Mouse (Mus musculus) forebrain, embryonic 13.5 days (tissue): Measurements from ENCODE around the gene AC124108.1. TPM values are rescaled to one million over a fixed set of nuclear protein-coding genes. Genes with fewer than 3 reads are reported as not detected.
"Not testable (repeated sequence)": the region's sequence is repeated elsewhere in the genome, so short reads cannot be mapped to it uniquely, and the experiment has no call there.

Experiments used
- ATAC-seq: fragments of 200-750 bp; cut with Nextera tagmentation; 2 replicates; pipeline ENCODE4 v1.8.0; 2017
- H3K27ac ChIP-seq: fragments of 300-500 bp; sonication (generic); 2 replicates; pipeline ENCODE4 v1.5.1; 2015; ENCODE audit warnings: inconsistent platforms, mild to moderate bottlenecking, moderate library complexity
- H3K27me3 ChIP-seq: fragments of 300-500 bp; sonication (generic); 2 replicates; pipeline ENCODE4 v1.6.1; 2015; ENCODE audit warnings: mild to moderate bottlenecking, inconsistent platforms
- H3K36me3 ChIP-seq: fragments of 300-500 bp; sonication (generic); 2 replicates; pipeline ENCODE4 v1.6.1; 2015; ENCODE audit warnings: mild to moderate bottlenecking, inconsistent platforms; ENCODE audit not compliant: poor library complexity, severe bottlenecking
- H3K4me1 ChIP-seq: fragments of 300-500 bp; sonication (generic); 2 replicates; pipeline ENCODE4 v1.6.1; 2015; ENCODE audit warnings: inconsistent platforms
- H3K4me2 ChIP-seq: fragments of 300-500 bp; sonication (generic); 2 replicates; pipeline ENCODE4 v1.6.1; 2015; ENCODE audit warnings: inconsistent platforms, mild to moderate bottlenecking, moderate library complexity
- H3K4me3 ChIP-seq: fragments of 300-500 bp; sonication (generic); 2 replicates; pipeline ENCODE4 v1.5.1; 2015; ENCODE audit warnings: mild to moderate bottlenecking, inconsistent platforms
- H3K9ac ChIP-seq: fragments of 300-500 bp; sonication (generic); 2 replicates; pipeline ENCODE4 v1.6.1; 2015; ENCODE audit warnings: mild to moderate bottlenecking, inconsistent platforms
- H3K9me3 ChIP-seq: fragments of 300-500 bp; sonication (generic); replicated peaks from 2 replicates; pipeline ENCODE4 v1.6.1; 2016; ENCODE audit warnings: inconsistent platforms
- WGBS: fragments of 180-500 bp; shearing (Covaris S2); methylation state at CpG from one replicate; pipeline ENCODE4 v1.1.7; 2015; 5-methylcytosine and 5-hydroxymethylcytosine counted together
- polyA plus RNA-seq: library from polyadenylated mRNA; unstranded; fragments of >200 nt; fragmentation: Nextera tagmentation; extraction: Ambion mirVana; gene quantifications from 2 replicates; pipeline ENCODE4 v1.2.1, GENCODE M21; 2015

The AC124108.1 gene
- polyA plus RNA-seq, 1 experiment from 2014 or later, result 3.4 TPM

GRCm38 (mm10) chr1:132153086-132153690 lies 38.1 kb upstream of the AC124108.1 start:
- Histone ChIP-seq H3K27me3 (no peaks in the 10 kb centered on the region), H3K4me1 (peaks cover 8% of the 10 kb centered on the region), H3K27ac (no peak overlapping the region), H3K9ac (no peak overlapping the region), H3K9me3 (no peaks in the 10 kb centered on the region), H3K4me3 (no peak overlapping the region), H3K4me2 (no peak overlapping the region), H3K36me3 (no peaks in the 10 kb centered on the region)
- 30% methylated on average over 15 of the region's 15 CpGs for WGBS
- ATAC-seq, result no peak

GRCm38 (mm10) chr1:132153691-132154090 lies 37.6 kb upstream of the AC124108.1 start:
- no peak for ATAC-seq
- Histone ChIP-seq H3K27ac (no peak overlapping the region), H3K4me1 (peaks cover 13% of the 10 kb centered on the region), H3K9me3 (no peaks in the 10 kb centered on the region), H3K4me2 (no peak overlapping the region), H3K4me3 (no peak overlapping the region), H3K9ac (no peak overlapping the region), H3K36me3 (no peaks in the 10 kb centered on the region), H3K27me3 (0 out of 2 replicates have a peak, but pooled peaks cover under 1% of the 10 kb centered on the region)
- 13% methylated on average over 8 of the region's 8 CpGs for WGBS

- Histone ChIP-seq H3K4me1 (peaks cover 33% of the 10 kb centered on the region), H3K36me3 (no peaks in the 10 kb centered on the region), H3K27me3 (peaks cover 10% of the 10 kb centered on the region), H3K4me2 (no peak overlapping the region), H3K9ac (no peak overlapping the region), H3K9me3 (no peaks in the 10 kb centered on the region), H3K4me3 (no peak overlapping the region), H3K27ac (no peak overlapping the region)
- peak; percentile 34 for ATAC-seq
- WGBS, result 12% methylated on average over 6 of the region's 6 CpGs
Observed at GRCm38 (mm10) chr1:132155737-132156136, 35.5 kb upstream of the AC124108.1 start.

GRCm38 (mm10) chr1:132157016-132157781 lies 34.1 kb upstream of the AC124108.1 start:
- 22% methylated on average over 14 of the region's 14 CpGs for WGBS
- Histone ChIP-seq H3K36me3 (no peaks in the 10 kb centered on the region), H3K9me3 (no peaks in the 10 kb centered on the region), H3K4me1 (peaks cover 34% of the 10 kb centered on the region), H3K4me3 (no peak overlapping the region), H3K27ac (no peak overlapping the region; the same call in 1 of the 2 replicates), H3K27me3 (peaks cover 10% of the 10 kb centered on the region), H3K9ac (no peak overlapping the region), H3K4me2 (peak overlapping the region; percentile 41)
- ATAC-seq, result peak; percentile 74

GRCm38 (mm10) chr1:132157808-132158207 lies 33.4 kb upstream of the AC124108.1 start:
- peak; percentile 35 for ATAC-seq
- no peak overlapping the region for H3K9ac ChIP-seq
- no peaks in the 10 kb centered on the region for H3K9me3 ChIP-seq
- H3K27me3 ChIP-seq, result peaks cover 10% of the 10 kb centered on the region
- no peaks in the 10 kb centered on the region for H3K36me3 ChIP-seq
- H3K4me3 ChIP-seq, result no peak overlapping the region
- peak overlapping the region; percentile 41 for H3K4me2 ChIP-seq
- H3K4me1 ChIP-seq, result peaks cover 34% of the 10 kb centered on the region
- WGBS, result 24% methylated on average over 7 of the region's 7 CpGs
- no peak overlapping the region; the same call in 1 of the 2 replicates for H3K27ac ChIP-seq

- Histone ChIP-seq H3K4me3 (no peak overlapping the region), H3K4me1 (peaks cover 34% of the 10 kb centered on the region), H3K27me3 (peaks cover 14% of the 10 kb centered on the region), H3K36me3 (no peaks in the 10 kb centered on the region), H3K9me3 (no peaks in the 10 kb centered on the region), H3K27ac (no peak overlapping the region), H3K4me2 (no peak overlapping the region), H3K9ac (peak overlapping the region; percentile 8; the same call in 1 of the 2 replicates)
- ATAC-seq, result peak; percentile 7; the same call in 1 of the 2 replicates
- WGBS, result 23% methylated on average over 2 of the region's 2 CpGs
Observed at GRCm38 (mm10) chr1:132158741-132159140, 32.5 kb upstream of the AC124108.1 start.

GRCm38 (mm10) chr1:132159681-132160080 lies 31.6 kb upstream of the AC124108.1 start:
- H3K9ac ChIP-seq, result no peak overlapping the region; the same call in 1 of the 2 replicates
- H3K36me3 ChIP-seq, result no peaks in the 10 kb centered on the region
- peaks cover 41% of the 10 kb centered on the region for H3K4me1 ChIP-seq
- H3K4me2 ChIP-seq, result no peak overlapping the region
- H3K27me3 ChIP-seq, result peaks cover 14% of the 10 kb centered on the region
- H3K27ac ChIP-seq, result no peak overlapping the region
- no peak for ATAC-seq
- no peak overlapping the region for H3K4me3 ChIP-seq
- WGBS, result 52% methylated on average over 4 of the region's 4 CpGs
- H3K9me3 ChIP-seq, result no peaks in the 10 kb centered on the region

- WGBS, result 64% methylated on average over 7 of the region's 7 CpGs
- Histone ChIP-seq H3K9me3 (no peaks in the 10 kb centered on the region), H3K36me3 (no peaks in the 10 kb centered on the region), H3K4me3 (no peak overlapping the region), H3K4me1 (peaks cover 47% of the 10 kb centered on the region), H3K27ac (no peak overlapping the region), H3K9ac (no peak overlapping the region), H3K4me2 (no peak overlapping the region), H3K27me3 (peaks cover 14% of the 10 kb centered on the region)
- no peak for ATAC-seq
Observed at GRCm38 (mm10) chr1:132161211-132161880, 29.9 kb upstream of the AC124108.1 start.

- H3K4me3 ChIP-seq, H3K9me3 ChIP-seq, H3K27ac ChIP-seq, H3K36me3 ChIP-seq, ATAC-seq, H3K9ac ChIP-seq, H3K4me2 ChIP-seq: not testable (repeated sequence)
- 52% methylated on average over 9 of the region's 9 CpGs for WGBS
- Histone ChIP-seq H3K4me1 (peaks cover 46% of the 10 kb centered on the region), H3K27me3 (peaks cover 14% of the 10 kb centered on the region)
Observed at GRCm38 (mm10) chr1:132162618-132163017, 28.6 kb upstream of the AC124108.1 start.

- no peaks in the 10 kb centered on the region for H3K36me3 ChIP-seq
- no peak overlapping the region for H3K9ac ChIP-seq
- no peak overlapping the region for H3K27ac ChIP-seq
- H3K4me3 ChIP-seq, result no peak overlapping the region
- peaks cover 34% of the 10 kb centered on the region for H3K4me1 ChIP-seq
- no peak overlapping the region for H3K4me2 ChIP-seq
- 47% methylated on average over 10 of the region's 13 CpGs for WGBS
- peaks cover 8% of the 10 kb centered on the region; the same call in 1 of the 2 replicates for H3K27me3 ChIP-seq
- H3K9me3 ChIP-seq, result no peaks in the 10 kb centered on the region
- ATAC-seq, result peak; percentile 65
Observed at GRCm38 (mm10) chr1:132164780-132165518, 26.3 kb upstream of the AC124108.1 start.

GRCm38 (mm10) chr1:132165859-132166258 lies 25.4 kb upstream of the AC124108.1 start:
- WGBS, result 58% methylated on average over 3 of the region's 3 CpGs
- Histone ChIP-seq H3K9ac (no peak overlapping the region), H3K4me1 (peaks cover 27% of the 10 kb centered on the region), H3K36me3 (no peaks in the 10 kb centered on the region), H3K9me3 (no peaks in the 10 kb centered on the region), H3K27me3 (peaks cover 14% of the 10 kb centered on the region; the same call in 1 of the 2 replicates), H3K4me3 (no peak overlapping the region), H3K27ac (no peak overlapping the region), H3K4me2 (no peak overlapping the region)
- no peak for ATAC-seq
